Mouse (Mus musculus): ENCODE data around the gene Mrps18a. TPM values are rescaled to one million over a fixed set of nuclear protein-coding genes. Genes with fewer than 3 reads are reported as not detected.

The Mrps18a gene
- polyA plus RNA-seq, 1 experiment from 2014 or later: 165 TPM

GRCm38 (mm10) chr17:46159236-46159635 lies 48.5 kb downstream of the Mrps18a start:
- no peaks in the 10 kb centered on the region for H3K27me3 ChIP-seq (ENCODE audit: control insufficient read depth, insufficient read depth, low read length)
- H3K27ac ChIP-seq (replicated peaks; ENCODE audit: low read depth, low read length): no peak overlapping the region
- ATAC-seq (ENCODE audit: insufficient number of reproducible peaks, low FRiP score, low TSS enrichment, low read depth) (no peak), DNase-seq (ENCODE audit: low spot score) (no peak)
- no peaks in the 10 kb centered on the region for H3K9me3 ChIP-seq (ENCODE audit: control insufficient read depth, low read length)
- H3K4me2 ChIP-seq (ENCODE audit: low read depth, severe bottlenecking): no peak overlapping the region
- no peak overlapping the region for H3K4me3 ChIP-seq (ENCODE audit: low read depth, low read length)
- H3K4me1 ChIP-seq (ENCODE audit: control insufficient read depth, insufficient read depth, low read length): peaks cover 4% of the 10 kb centered on the region; the same call in 1 of the 2 replicates
- no peaks in the 10 kb centered on the region for H3K36me3 ChIP-seq (ENCODE audit: control insufficient read depth, insufficient read depth, low read length)
- no peak overlapping the region for H3K9ac ChIP-seq (ENCODE audit: low read length)
- 61% methylated on average over 2 of the region's 2 CpGs for WGBS

GRCm38 (mm10) chr17:46160090-46160662 lies 49.4 kb downstream of the Mrps18a start:
- Histone ChIP-seq H3K4me2 (ENCODE audit: low read depth, severe bottlenecking) (peak overlapping the region; percentile 76), H3K4me1 (ENCODE audit: control insufficient read depth, insufficient read depth, low read length) (peaks cover 4% of the 10 kb centered on the region; the same call in 1 of the 2 replicates), H3K9ac (ENCODE audit: low read length) (peak overlapping the region; percentile 79), H3K27me3 (ENCODE audit: control insufficient read depth, insufficient read depth, low read length) (no peaks in the 10 kb centered on the region), H3K27ac (replicated peaks; ENCODE audit: low read depth, low read length) (peak overlapping the region; percentile 62; the same call in 1 of the 2 replicates), H3K4me3 (ENCODE audit: low read depth, low read length) (peak overlapping the region; percentile 77), H3K9me3 (ENCODE audit: control insufficient read depth, low read length) (no peaks in the 10 kb centered on the region), H3K36me3 (ENCODE audit: control insufficient read depth, insufficient read depth, low read length) (peaks cover 8% of the 10 kb centered on the region)
- peak; percentile 77 for ATAC-seq (ENCODE audit: insufficient number of reproducible peaks, low FRiP score, low TSS enrichment, low read depth)
- WGBS: under 1% methylated on average over 16 of the region's 16 CpGs
- peak; percentile 92 for DNase-seq (ENCODE audit: low spot score)

GRCm38 (mm10) chr17:46160686-46161085 lies 49.9 kb downstream of the Mrps18a start, which contains the start of gene Gtpbp2:
TSS of gene Gtpbp2 (plus strand) at chr17:46161032.
- ATAC-seq (ENCODE audit: insufficient number of reproducible peaks, low FRiP score, low TSS enrichment, low read depth): peak; percentile 90
- H3K9ac ChIP-seq (ENCODE audit: low read length): peak within 1 kb of the TSS; percentile 79
- H3K27ac ChIP-seq (replicated peaks; ENCODE audit: low read depth, low read length): peak within 1 kb of the TSS; percentile 62
- no peaks in the 10 kb centered on the region for H3K27me3 ChIP-seq (ENCODE audit: control insufficient read depth, insufficient read depth, low read length)
- DNase-seq (ENCODE audit: low spot score): peak; percentile 96
- H3K4me3 ChIP-seq (ENCODE audit: low read depth, low read length): peak within 1 kb of the TSS; percentile 77
- H3K9me3 ChIP-seq (ENCODE audit: control insufficient read depth, low read length): no peaks in the 10 kb centered on the region
- peaks cover 13% of the 10 kb centered on the region for H3K36me3 ChIP-seq (ENCODE audit: control insufficient read depth, insufficient read depth, low read length)
- H3K4me2 ChIP-seq (ENCODE audit: low read depth, severe bottlenecking): peak within 1 kb of the TSS; percentile 76
- under 1% methylated on average over 23 of the region's 23 CpGs for WGBS
- peaks cover 4% of the 10 kb centered on the region; the same call in 1 of the 2 replicates for H3K4me1 ChIP-seq (ENCODE audit: control insufficient read depth, insufficient read depth, low read length)

- peak; percentile 69 for DNase-seq (ENCODE audit: low spot score)
- WGBS: 1% methylated on average over 19 of the region's 19 CpGs
- Histone ChIP-seq H3K4me3 (ENCODE audit: low read depth, low read length) (peak overlapping the region; percentile 77), H3K36me3 (ENCODE audit: control insufficient read depth, insufficient read depth, low read length) (peaks cover 18% of the 10 kb centered on the region), H3K27ac (replicated peaks; ENCODE audit: low read depth, low read length) (peak overlapping the region; percentile 42), H3K4me1 (ENCODE audit: control insufficient read depth, insufficient read depth, low read length) (peaks cover 4% of the 10 kb centered on the region; the same call in 1 of the 2 replicates), H3K27me3 (ENCODE audit: control insufficient read depth, insufficient read depth, low read length) (no peaks in the 10 kb centered on the region), H3K9me3 (ENCODE audit: control insufficient read depth, low read length) (no peaks in the 10 kb centered on the region), H3K4me2 (ENCODE audit: low read depth, severe bottlenecking) (peak overlapping the region; percentile 76), H3K9ac (ENCODE audit: low read length) (peak overlapping the region; percentile 79)
- peak; percentile 23; the same call in 1 of the 2 replicates for ATAC-seq (ENCODE audit: insufficient number of reproducible peaks, low FRiP score, low TSS enrichment, low read depth)
Observed at GRCm38 (mm10) chr17:46161179-46161578, 50.4 kb downstream of the Mrps18a start.

GRCm38 (mm10) chr17:46161710-46162109 lies 50.9 kb downstream of the Mrps18a start:
- Histone ChIP-seq H3K9ac (ENCODE audit: low read length) (peak overlapping the region; percentile 79), H3K9me3 (ENCODE audit: control insufficient read depth, low read length) (no peaks in the 10 kb centered on the region), H3K27me3 (ENCODE audit: control insufficient read depth, insufficient read depth, low read length) (no peaks in the 10 kb centered on the region), H3K27ac (replicated peaks; ENCODE audit: low read depth, low read length) (no peak overlapping the region), H3K4me3 (ENCODE audit: low read depth, low read length) (peak overlapping the region; percentile 77), H3K36me3 (ENCODE audit: control insufficient read depth, insufficient read depth, low read length) (peaks cover 23% of the 10 kb centered on the region), H3K4me1 (ENCODE audit: control insufficient read depth, insufficient read depth, low read length) (peaks cover 4% of the 10 kb centered on the region; the same call in 1 of the 2 replicates), H3K4me2 (ENCODE audit: low read depth, severe bottlenecking) (peak overlapping the region; percentile 76)
- DNase-seq (ENCODE audit: low spot score): no peak
- ATAC-seq (ENCODE audit: insufficient number of reproducible peaks, low FRiP score, low TSS enrichment, low read depth): no peak
- 50% methylated on average over 9 of the region's 9 CpGs for WGBS

- peaks cover 4% of the 10 kb centered on the region; the same call in 1 of the 2 replicates for H3K4me1 ChIP-seq (ENCODE audit: control insufficient read depth, insufficient read depth, low read length)
- H3K4me2 ChIP-seq (ENCODE audit: low read depth, severe bottlenecking): no peak overlapping the region
- H3K27ac ChIP-seq (replicated peaks; ENCODE audit: low read depth, low read length): no peak overlapping the region
- 94% methylated on average over 7 of the region's 7 CpGs for WGBS
- DNase-seq (ENCODE audit: low spot score) (no peak), ATAC-seq (ENCODE audit: insufficient number of reproducible peaks, low FRiP score, low TSS enrichment, low read depth) (no peak)
- H3K36me3 ChIP-seq (ENCODE audit: control insufficient read depth, insufficient read depth, low read length): peaks cover 27% of the 10 kb centered on the region
- H3K9me3 ChIP-seq (ENCODE audit: control insufficient read depth, low read length): no peaks in the 10 kb centered on the region
- no peaks in the 10 kb centered on the region for H3K27me3 ChIP-seq (ENCODE audit: control insufficient read depth, insufficient read depth, low read length)
- H3K4me3 ChIP-seq (ENCODE audit: low read depth, low read length): no peak overlapping the region
- no peak overlapping the region for H3K9ac ChIP-seq (ENCODE audit: low read length)
Observed at GRCm38 (mm10) chr17:46162551-46162950, 51.8 kb downstream of the Mrps18a start.

- H3K4me2 ChIP-seq (ENCODE audit: low read depth, severe bottlenecking): no peak overlapping the region
- no peak for ATAC-seq (ENCODE audit: insufficient number of reproducible peaks, low FRiP score, low TSS enrichment, low read depth)
- H3K9me3 ChIP-seq (ENCODE audit: control insufficient read depth, low read length): no peaks in the 10 kb centered on the region
- 86% methylated on average over 9 of the region's 9 CpGs for WGBS
- H3K27ac ChIP-seq (replicated peaks; ENCODE audit: low read depth, low read length): no peak overlapping the region
- no peak for DNase-seq (ENCODE audit: low spot score)
- H3K27me3 ChIP-seq (ENCODE audit: control insufficient read depth, insufficient read depth, low read length): no peaks in the 10 kb centered on the region
- H3K9ac ChIP-seq (ENCODE audit: low read length): no peak overlapping the region
- peaks cover 4% of the 10 kb centered on the region; the same call in 1 of the 2 replicates for H3K4me1 ChIP-seq (ENCODE audit: control insufficient read depth, insufficient read depth, low read length)
- H3K36me3 ChIP-seq (ENCODE audit: control insufficient read depth, insufficient read depth, low read length): peaks cover 30% of the 10 kb centered on the region
- H3K4me3 ChIP-seq (ENCODE audit: low read depth, low read length): no peak overlapping the region
Observed at GRCm38 (mm10) chr17:46162951-46163421, 52.2 kb downstream of the Mrps18a start.

- no peak overlapping the region for H3K9ac ChIP-seq (ENCODE audit: low read length)
- peaks cover 4% of the 10 kb centered on the region; the same call in 1 of the 2 replicates for H3K4me1 ChIP-seq (ENCODE audit: control insufficient read depth, insufficient read depth, low read length)
- no peak overlapping the region for H3K4me2 ChIP-seq (ENCODE audit: low read depth, severe bottlenecking)
- no peak overlapping the region for H3K4me3 ChIP-seq (ENCODE audit: low read depth, low read length)
- WGBS: 95% methylated on average over 8 of the region's 8 CpGs
- no peak overlapping the region for H3K27ac ChIP-seq (replicated peaks; ENCODE audit: low read depth, low read length)
- ATAC-seq (ENCODE audit: insufficient number of reproducible peaks, low FRiP score, low TSS enrichment, low read depth): no peak
- H3K36me3 ChIP-seq (ENCODE audit: control insufficient read depth, insufficient read depth, low read length): peaks cover 36% of the 10 kb centered on the region
- H3K9me3 ChIP-seq (ENCODE audit: control insufficient read depth, low read length): no peaks in the 10 kb centered on the region
- no peaks in the 10 kb centered on the region for H3K27me3 ChIP-seq (ENCODE audit: control insufficient read depth, insufficient read depth, low read length)
- DNase-seq (ENCODE audit: low spot score): no peak
Observed at GRCm38 (mm10) chr17:46164301-46164700, 53.5 kb downstream of the Mrps18a start.
